In the genomic region with DNA sequence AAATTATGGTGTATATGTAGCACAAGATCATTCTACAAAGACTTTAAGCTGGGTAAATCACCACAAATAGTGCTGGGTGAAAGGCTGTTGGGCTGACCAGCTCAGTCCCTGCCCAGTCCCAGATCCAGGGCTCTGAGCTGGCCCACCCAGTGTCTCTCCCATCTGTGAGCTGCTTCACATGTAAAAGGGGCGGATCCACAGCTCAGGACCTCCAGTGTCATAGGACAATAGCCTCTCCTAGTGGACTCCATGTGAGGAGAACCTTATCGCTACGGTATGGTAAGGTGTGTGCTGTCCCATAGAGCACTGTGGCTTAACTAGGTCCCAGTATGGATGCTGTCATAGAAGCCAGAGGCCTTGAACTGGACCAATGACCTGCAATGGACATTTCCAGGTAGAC, we compare ENCODE assay signal across 19 mouse cellular contexts. TPM values are rescaled to one million over a fixed set of nuclear protein-coding genes. Genes with fewer than 3 reads are reported as not detected.
DNase-seq lines count a peak whose midpoint lies in the region; ATAC-seq and TF ChIP-seq lines count a peak whose summit lies in the region.
"Had no signal": no experiment of that assay in that cellular context is flagged by ENCODE, and none has a peak within 500 bp of the region (broad histone marks: within the 10 kb centered on the region; RNA-seq: fewer than 3 reads in every experiment).

No protein-coding gene starts in this region.

- H3K9ac ChIP-seq in forebrain, embryonic 13.5 days: no peak overlapping the region
- H3K9ac ChIP-seq in hindbrain, postnatal 0 days (replicated peaks; ENCODE audit: low read length): no peak overlapping the region
- no peak overlapping the region for H3K9ac ChIP-seq in hindbrain, embryonic 11.5 days (ENCODE audit: low read depth, low read length)
- 0 out of 2 replicates have a peak overlapping the region, but pooled peaks have one; percentile 4 for H3K9ac ChIP-seq in midbrain, embryonic 12.5 days (replicated peaks)
- no peak overlapping the region for H3K9ac ChIP-seq in midbrain, embryonic 16.5 days (ENCODE audit: low read depth, low read length)
- H3K9ac ChIP-seq: heart, embryonic 15.5 days had no signal

- H3K36me3 ChIP-seq in forebrain, embryonic 13.5 days (ENCODE audit: poor library complexity, severe bottlenecking): peaks cover 3% of the 10 kb centered on the region; the same call in 1 of the 2 replicates
- peaks cover 5% of the 10 kb centered on the region; the same call in 1 of the 2 replicates for H3K36me3 ChIP-seq in forebrain, embryonic 10.5 days (replicated peaks)
- no peaks in the 10 kb centered on the region for H3K36me3 ChIP-seq in hindbrain, postnatal 0 days (ENCODE audit: insufficient read depth, low read length)
- H3K36me3 ChIP-seq in hindbrain, embryonic 11.5 days (ENCODE audit: control insufficient read depth, insufficient read depth, low read length): no peaks in the 10 kb centered on the region
- H3K36me3 ChIP-seq in midbrain, embryonic 12.5 days: peaks cover 5% of the 10 kb centered on the region
- peaks cover 13% of the 10 kb centered on the region for H3K36me3 ChIP-seq in midbrain, embryonic 10.5 days
- H3K36me3 ChIP-seq in midbrain, embryonic 16.5 days (ENCODE audit: control insufficient read depth, insufficient read depth, low read length): no peaks in the 10 kb centered on the region
- H3K36me3 ChIP-seq: heart, embryonic 15.5 days had no signal

- H3K4me2 ChIP-seq in forebrain, embryonic 13.5 days: peak overlapping the region; percentile 14; the same call in 1 of the 2 replicates
- no peak overlapping the region for H3K4me2 ChIP-seq in hindbrain, postnatal 0 days (ENCODE audit: low read depth, low read length)
- H3K4me2 ChIP-seq in hindbrain, embryonic 11.5 days (replicated peaks; ENCODE audit: low read depth, low read length): no peak overlapping the region
- no peak overlapping the region for H3K4me2 ChIP-seq in midbrain, embryonic 12.5 days (replicated peaks)
- H3K4me2 ChIP-seq in midbrain, embryonic 16.5 days (ENCODE audit: low read length): peak overlapping the region; percentile 4; the same call in 1 of the 2 replicates
- H3K4me2 ChIP-seq: heart, embryonic 11.5 days; heart, embryonic 15.5 days had no signal

- 84% methylated on average over 3 of the region's 3 CpGs for WGBS in forebrain, embryonic 13.5 days
- WGBS in forebrain, embryonic 10.5 days: 81% methylated on average over 3 of the region's 3 CpGs
- 81% methylated on average over 3 of the region's 3 CpGs for WGBS in hindbrain, postnatal 0 days
- 86% methylated on average over 3 of the region's 3 CpGs for WGBS in hindbrain, embryonic 11.5 days
- 91% methylated on average over 3 of the region's 3 CpGs for WGBS in midbrain, embryonic 12.5 days
- 93% methylated on average over 3 of the region's 3 CpGs for WGBS in midbrain, embryonic 10.5 days
- 79% methylated on average over 3 of the region's 3 CpGs for WGBS in midbrain, embryonic 16.5 days

- ATAC-seq in forebrain, embryonic 13.5 days: no peak
- ATAC-seq in hindbrain, postnatal 0 days: no peak
- ATAC-seq in hindbrain, embryonic 11.5 days (ENCODE audit: low FRiP score): no peak
- ATAC-seq in midbrain, embryonic 12.5 days (ENCODE audit: low FRiP score, low read depth): no peak
- ATAC-seq in midbrain, embryonic 16.5 days: no peak
- ATAC-seq in erythroblast, adult 5-6 weeks (replicated peaks; ENCODE audit: low FRiP score, poor library complexity, severe bottlenecking): no peak
- ATAC-seq: forebrain, embryonic 16.5 days had no signal

- H3K27ac ChIP-seq in forebrain, embryonic 13.5 days: no peak overlapping the region
- H3K27ac ChIP-seq in forebrain, embryonic 10.5 days: no peak overlapping the region
- no peak overlapping the region for H3K27ac ChIP-seq in hindbrain, postnatal 0 days
- no peak overlapping the region for H3K27ac ChIP-seq in hindbrain, embryonic 11.5 days (ENCODE audit: low read depth, low read length)
- no peak overlapping the region for H3K27ac ChIP-seq in midbrain, embryonic 12.5 days (replicated peaks)
- no peak overlapping the region for H3K27ac ChIP-seq in midbrain, embryonic 10.5 days (replicated peaks)
- no peak overlapping the region for H3K27ac ChIP-seq in midbrain, embryonic 16.5 days (ENCODE audit: low read length)
- H3K27ac ChIP-seq: embryonic facial prominence, embryonic 10.5 days; heart, adult 2 months; heart, embryonic 15.5 days had no signal

- H3K9me3 ChIP-seq in forebrain, embryonic 13.5 days (replicated peaks): no peaks in the 10 kb centered on the region
- H3K9me3 ChIP-seq in forebrain, embryonic 10.5 days: no peaks in the 10 kb centered on the region; the same call in 1 of the 2 replicates
- no peaks in the 10 kb centered on the region for H3K9me3 ChIP-seq in hindbrain, postnatal 0 days (ENCODE audit: low read length)
- no peaks in the 10 kb centered on the region for H3K9me3 ChIP-seq in hindbrain, embryonic 11.5 days (ENCODE audit: control insufficient read depth, low read length)
- no peaks in the 10 kb centered on the region for H3K9me3 ChIP-seq in midbrain, embryonic 12.5 days
- no peaks in the 10 kb centered on the region for H3K9me3 ChIP-seq in midbrain, embryonic 10.5 days (replicated peaks)
- no peaks in the 10 kb centered on the region for H3K9me3 ChIP-seq in midbrain, embryonic 16.5 days (replicated peaks; ENCODE audit: control insufficient read depth, low read length, poor library complexity, severe bottlenecking)
- H3K9me3 ChIP-seq: embryonic facial prominence, embryonic 10.5 days; heart, embryonic 15.5 days had no signal

- no peak overlapping the region for H3K4me3 ChIP-seq in forebrain, embryonic 13.5 days
- no peak overlapping the region for H3K4me3 ChIP-seq in forebrain, embryonic 10.5 days
- H3K4me3 ChIP-seq in hindbrain, postnatal 0 days (ENCODE audit: low read length): no peak overlapping the region
- no peak overlapping the region for H3K4me3 ChIP-seq in hindbrain, embryonic 11.5 days (ENCODE audit: low read depth, low read length)
- no peak overlapping the region for H3K4me3 ChIP-seq in midbrain, embryonic 12.5 days
- H3K4me3 ChIP-seq in midbrain, embryonic 10.5 days: no peak overlapping the region
- H3K4me3 ChIP-seq in midbrain, embryonic 16.5 days (ENCODE audit: low read depth, low read length): no peak overlapping the region
- H3K4me3 ChIP-seq: embryonic facial prominence, embryonic 10.5 days; erythroblast, embryonic 14.5 days; heart, adult 2 months; heart, embryonic 15.5 days had no signal

- peaks cover 38% of the 10 kb centered on the region for H3K4me1 ChIP-seq in forebrain, embryonic 13.5 days
- peaks cover 40% of the 10 kb centered on the region for H3K4me1 ChIP-seq in forebrain, embryonic 10.5 days
- H3K4me1 ChIP-seq in hindbrain, postnatal 0 days (ENCODE audit: insufficient read depth, low read length): peaks cover 17% of the 10 kb centered on the region
- peaks cover 4% of the 10 kb centered on the region; the same call in 1 of the 2 replicates for H3K4me1 ChIP-seq in hindbrain, embryonic 11.5 days (replicated peaks; ENCODE audit: control insufficient read depth, insufficient read depth, low read length)
- H3K4me1 ChIP-seq in midbrain, embryonic 12.5 days: peaks cover 25% of the 10 kb centered on the region
- peaks cover 34% of the 10 kb centered on the region for H3K4me1 ChIP-seq in midbrain, embryonic 10.5 days
- H3K4me1 ChIP-seq in midbrain, embryonic 16.5 days (ENCODE audit: control insufficient read depth, insufficient read depth, low read length): peaks cover 32% of the 10 kb centered on the region

- no peak for TF ChIP-seq CTCF in hindbrain, postnatal 0 days (IDR thresholded peaks at IDR 0.05; ENCODE audit: low read depth)

- no peak for DNase-seq in forebrain, embryonic 10.5 days (ENCODE audit: extremely low spot score, low spot score)
- DNase-seq in hindbrain, postnatal 0 days (ENCODE audit: low spot score): peak; percentile 7
- no peak for DNase-seq in hindbrain, embryonic 11.5 days (ENCODE audit: low spot score)
- DNase-seq in midbrain, embryonic 10.5 days (ENCODE audit: low spot score): no peak
- DNase-seq: adrenal gland, postnatal 14 days; cerebellum, adult 11-12 months; cerebellum, adult 9-11 months; gastrocnemius, postnatal 14 days; heart, adult 2 months; heart, postnatal 14 days had no signal

- no peaks in the 10 kb centered on the region for H3K27me3 ChIP-seq in forebrain, embryonic 13.5 days
- no peaks in the 10 kb centered on the region for H3K27me3 ChIP-seq in forebrain, embryonic 10.5 days (ENCODE audit: poor library complexity, severe bottlenecking)
- no peaks in the 10 kb centered on the region for H3K27me3 ChIP-seq in hindbrain, postnatal 0 days (ENCODE audit: insufficient read depth, low read length)
- H3K27me3 ChIP-seq in hindbrain, embryonic 11.5 days (ENCODE audit: control insufficient read depth, insufficient read depth, low read length): no peaks in the 10 kb centered on the region
- H3K27me3 ChIP-seq in midbrain, embryonic 12.5 days: no peaks in the 10 kb centered on the region
- no peaks in the 10 kb centered on the region for H3K27me3 ChIP-seq in midbrain, embryonic 10.5 days (ENCODE audit: low read depth, poor library complexity, severe bottlenecking)
- no peaks in the 10 kb centered on the region for H3K27me3 ChIP-seq in midbrain, embryonic 16.5 days (ENCODE audit: control insufficient read depth, insufficient read depth, low read depth, low read length)
- H3K27me3 ChIP-seq: heart, embryonic 15.5 days had no signal

RNA-seq across cellular contexts. Expression of a gene that starts 3.8 kb away (rescaled TPM):
- 348 and 369 TPM in 2 replicates for polyA plus RNA-seq in forebrain, embryonic 13.5 days (2015; fragmentation: Nextera tagmentation; extraction: Ambion mirVana)
- 118 and 128 TPM in 2 replicates for polyA plus RNA-seq in forebrain, embryonic 10.5 days (2016; fragmentation: Nextera tagmentation; extraction: Ambion mirVana)
- 41.6 and 45.9 TPM in 2 replicates for total RNA-seq in hindbrain, postnatal 0 days (2014; rRNA removed)
- 225 and 227 TPM in 2 replicates for polyA plus RNA-seq in hindbrain, postnatal 0 days (2015; fragmentation: Nextera tagmentation; extraction: Ambion mirVana)
- 182 and 214 TPM in 2 replicates for polyA plus RNA-seq in hindbrain, embryonic 11.5 days (2014; fragmentation: Nextera tagmentation; extraction: Ambion mirVana)
- polyA plus RNA-seq in midbrain, embryonic 12.5 days (2016; fragmentation: Nextera tagmentation; extraction: Ambion mirVana): 296 and 316 TPM in 2 replicates
- 128 and 147 TPM in 2 replicates for polyA plus RNA-seq in midbrain, embryonic 10.5 days (2016; fragmentation: Nextera tagmentation; extraction: Ambion mirVana)
- polyA plus RNA-seq in midbrain, embryonic 16.5 days (2015; fragmentation: Nextera tagmentation; extraction: Ambion mirVana): 379 and 435 TPM in 2 replicates
- 11.3 and 13.4 TPM in 2 replicates for total RNA-seq in erythroblast, adult 5-6 weeks (2015; ENCODE audit: low replicate concordance)
- 10.0 and 25.9 TPM in 2 replicates for total RNA-seq in erythroblast, adult 5-6 weeks (2017; ENCODE audit: low replicate concordance)

RNA-seq across cellular contexts. Expression of a gene that starts 37.9 kb away (rescaled TPM):
- 8.0 and 10.5 TPM in 2 replicates for polyA plus RNA-seq in forebrain, embryonic 13.5 days (2015; fragmentation: Nextera tagmentation; extraction: Ambion mirVana)
- 7.9 and 10.7 TPM in 2 replicates for polyA plus RNA-seq in forebrain, embryonic 10.5 days (2016; fragmentation: Nextera tagmentation; extraction: Ambion mirVana)
- 1.6 and 2.0 TPM in 2 replicates for total RNA-seq in hindbrain, postnatal 0 days (2014; rRNA removed)
- polyA plus RNA-seq in hindbrain, postnatal 0 days (2015; fragmentation: Nextera tagmentation; extraction: Ambion mirVana): 3.4 and 3.9 TPM in 2 replicates
- 10.0 and 11.6 TPM in 2 replicates for polyA plus RNA-seq in hindbrain, embryonic 11.5 days (2014; fragmentation: Nextera tagmentation; extraction: Ambion mirVana)
- polyA plus RNA-seq in midbrain, embryonic 12.5 days (2016; fragmentation: Nextera tagmentation; extraction: Ambion mirVana): 9.8 and 10.9 TPM in 2 replicates
- polyA plus RNA-seq in midbrain, embryonic 10.5 days (2016; fragmentation: Nextera tagmentation; extraction: Ambion mirVana): 9.1 and 10.1 TPM in 2 replicates
- polyA plus RNA-seq in midbrain, embryonic 16.5 days (2015; fragmentation: Nextera tagmentation; extraction: Ambion mirVana): 6.1 and 6.8 TPM in 2 replicates
- total RNA-seq in erythroblast, adult 5-6 weeks (2015; ENCODE audit: low replicate concordance): 2.1 and 13.1 TPM in 2 replicates
- total RNA-seq in erythroblast, adult 5-6 weeks (2017; ENCODE audit: low replicate concordance): 4.7 and 8.2 TPM in 2 replicates

Comparison
In these comparisons a context has a peak if more than half of its experiments do, and no peak if none do; other contexts are left out.
1. H3K4me2 ChIP-seq: peak in forebrain, embryonic 13.5 days (single experiment) and midbrain, embryonic 16.5 days (single experiment); none in hindbrain, postnatal 0 days (single experiment), hindbrain, embryonic 11.5 days (single experiment) and midbrain, embryonic 12.5 days (single experiment).